Mouse (Mus musculus): Measurements from ENCODE around the gene Insyn1.

Gene Insyn1

GRCm38 (mm10) chr9:58487851-58488801 lies at the start of gene Insyn1:
Gene Insyn1 (plus strand): TSS chr9:58488603.
- DNase-seq, result peak; percentile 35

GRCm38 (mm10) chr9:58438921-58439396 lies 49.4 kb upstream of the Insyn1 start:
- DNase-seq, result no peak

GRCm38 (mm10) chr9:58440100-58440499 lies 48.3 kb upstream of the Insyn1 start:
- no peak for DNase-seq

- no peak for DNase-seq
Observed at GRCm38 (mm10) chr9:58440614-58441013, 47.8 kb upstream of the Insyn1 start.

GRCm38 (mm10) chr9:58441351-58442104 lies 46.9 kb upstream of the Insyn1 start:
- DNase-seq, result no peak

GRCm38 (mm10) chr9:58442105-58443010 lies 46.0 kb upstream of the Insyn1 start:
- no peak for DNase-seq

GRCm38 (mm10) chr9:58443061-58443460 lies 45.3 kb upstream of the Insyn1 start:
- DNase-seq, result no peak

- DNase-seq, result no peak
Observed at GRCm38 (mm10) chr9:58446829-58447228, 41.6 kb upstream of the Insyn1 start.

- no peak for DNase-seq
Observed at GRCm38 (mm10) chr9:58447997-58448595, 40.3 kb upstream of the Insyn1 start.

- no peak for DNase-seq
Observed at GRCm38 (mm10) chr9:58449526-58449925, 38.9 kb upstream of the Insyn1 start.

- no peak for DNase-seq
Observed at GRCm38 (mm10) chr9:58453791-58454378, 34.5 kb upstream of the Insyn1 start.

GRCm38 (mm10) chr9:58454886-58455285 lies 33.5 kb upstream of the Insyn1 start:
- DNase-seq, result no peak

- DNase-seq, result no peak
Observed at GRCm38 (mm10) chr9:58455798-58456197, 32.6 kb upstream of the Insyn1 start.

- no peak for DNase-seq
Observed at GRCm38 (mm10) chr9:58457481-58457955, 30.9 kb upstream of the Insyn1 start.

- DNase-seq, result no peak
Observed at GRCm38 (mm10) chr9:58458341-58458740, 30.1 kb upstream of the Insyn1 start.

GRCm38 (mm10) chr9:58458856-58459553 lies 29.4 kb upstream of the Insyn1 start:
- DNase-seq, result no peak

GRCm38 (mm10) chr9:58467345-58468025 lies 20.9 kb upstream of the Insyn1 start:
- DNase-seq, result no peak

- no peak for DNase-seq
Observed at GRCm38 (mm10) chr9:58470466-58470865, 17.9 kb upstream of the Insyn1 start.

- DNase-seq, result no peak
Observed at GRCm38 (mm10) chr9:58473211-58473815, 15.1 kb upstream of the Insyn1 start.

- DNase-seq, result no peak
Observed at GRCm38 (mm10) chr9:58487076-58487475, 1.3 kb upstream of the Insyn1 start.

Measured in liver (tissue).